Mouse (Mus musculus): ENCODE data around the gene Rhoq.

Rhoq gene

DNA sequence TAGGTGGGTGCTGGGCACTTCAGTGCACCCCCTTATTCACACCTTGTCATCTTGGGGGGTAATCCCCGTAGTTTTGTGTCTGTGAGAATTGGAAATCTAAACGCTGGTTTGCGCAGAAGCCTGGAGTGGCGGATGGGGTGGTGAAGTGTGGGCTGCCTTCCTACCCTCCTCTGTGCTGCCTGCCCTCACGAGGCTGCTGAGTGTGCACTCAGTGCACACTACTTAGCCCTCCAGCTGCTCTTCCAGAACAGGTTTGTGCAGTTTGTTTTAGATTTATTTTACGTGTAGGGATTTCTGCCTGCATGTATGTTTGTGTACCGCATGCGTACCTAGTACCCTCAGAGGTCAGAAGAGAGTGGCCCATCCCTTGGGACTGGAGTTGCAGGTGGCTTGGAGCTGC, 28.4 kb downstream of the Rhoq start:
- in situ Hi-C loops (cut with MboI), result no loop called here

DNA sequence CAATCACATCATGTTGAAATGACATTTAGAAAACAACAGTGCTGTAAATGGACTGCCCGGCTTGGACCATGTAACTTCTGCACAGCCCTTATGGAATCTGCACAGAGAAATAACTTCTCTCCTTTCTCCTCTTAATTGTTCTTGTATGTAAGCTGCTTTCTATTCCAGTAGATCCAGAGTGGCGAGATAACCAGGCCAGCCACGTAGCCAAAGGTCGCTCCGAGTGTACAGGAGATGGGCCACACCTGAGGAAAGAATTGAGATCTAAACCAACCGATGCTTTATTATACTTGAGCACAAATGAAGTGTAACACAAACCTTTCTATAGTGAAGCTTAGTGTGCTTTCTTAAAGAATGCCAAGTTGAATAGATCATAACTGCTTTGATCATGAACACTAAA, 34.4 kb downstream of the Rhoq start:
- in situ Hi-C loops (cut with MboI), result no loop called here

DNA sequence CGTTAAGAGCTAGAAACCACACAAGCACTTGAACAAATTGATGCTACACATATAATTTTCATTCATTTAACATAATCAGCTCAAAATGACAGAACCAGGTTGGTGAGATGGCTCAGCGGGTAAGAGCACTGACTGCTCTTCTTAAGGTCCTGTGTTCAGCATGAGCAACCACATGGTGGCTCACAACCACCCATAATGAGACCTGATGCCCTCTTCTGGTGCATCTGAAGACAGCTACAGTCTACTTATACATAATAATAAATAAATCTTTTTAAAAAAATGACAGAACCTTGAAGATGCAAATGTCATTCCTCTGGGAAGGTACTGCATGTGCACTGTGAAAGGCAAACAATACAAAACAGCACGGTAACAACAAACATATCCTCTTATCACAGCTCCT, 46.1 kb downstream of the Rhoq start:
- in situ Hi-C loops (cut with MboI), result no loop called here

- in situ Hi-C loops (cut with MboI), result no loop called here
Observed at GRCm38 (mm10) chr17:87011301-87012019, 48.6 kb downstream of the Rhoq start.

- in situ Hi-C loops (cut with MboI), result no loop called here
Observed at GRCm38 (mm10) chr17:87019692-87020091, 56.8 kb downstream of the Rhoq start.

- in situ Hi-C loops (cut with MboI), result loop anchor here (25.0 kb wide), 1 partner anchor 538 kb away; no protein-coding TSS in a partner anchor
Observed at GRCm38 (mm10) chr17:87024491-87025242, 61.8 kb downstream of the Rhoq start.

- in situ Hi-C loops (cut with MboI), result loop anchor here (25.0 kb wide), 1 partner anchor 537 kb away; no protein-coding TSS in a partner anchor
Observed at GRCm38 (mm10) chr17:87025269-87025949, 62.5 kb downstream of the Rhoq start, which contains the start of the genes Pigf and Cript. Gene Pigf (minus strand): TSS chr17:87025406. Gene Cript (plus strand): TSS chr17:87025550.

GRCm38 (mm10) chr17:87036141-87037073, 73.5 kb downstream of the Rhoq start:
- in situ Hi-C loops (cut with MboI), result loop anchor here (10.0 to 25.0 kb wide), 2 partner anchors 218 to 526 kb away; no protein-coding TSS in a partner anchor

DNA sequence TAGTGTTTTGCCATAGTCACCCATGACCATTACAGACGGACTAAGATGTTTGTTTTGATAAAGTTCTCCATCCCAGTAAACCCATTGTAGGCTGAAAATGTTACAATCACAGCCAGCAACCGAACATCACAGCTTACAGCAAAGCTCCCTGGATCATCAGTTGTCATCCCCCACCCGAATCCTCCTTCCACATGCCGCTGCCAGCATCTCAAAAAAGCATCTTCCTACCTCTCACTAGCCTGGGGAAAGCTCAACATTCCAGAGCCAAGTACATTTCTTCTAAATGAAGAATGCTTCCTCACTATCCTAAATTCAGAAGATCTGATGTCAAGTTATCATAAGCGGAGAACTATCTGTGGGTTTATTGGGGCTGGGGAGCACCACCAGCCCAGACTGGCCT, 75.6 kb downstream of the Rhoq start:
- in situ Hi-C loops (cut with MboI), result loop anchor here (10.0 to 25.0 kb wide), 2 partner anchors 216 to 524 kb away; no protein-coding TSS in a partner anchor

DNA sequence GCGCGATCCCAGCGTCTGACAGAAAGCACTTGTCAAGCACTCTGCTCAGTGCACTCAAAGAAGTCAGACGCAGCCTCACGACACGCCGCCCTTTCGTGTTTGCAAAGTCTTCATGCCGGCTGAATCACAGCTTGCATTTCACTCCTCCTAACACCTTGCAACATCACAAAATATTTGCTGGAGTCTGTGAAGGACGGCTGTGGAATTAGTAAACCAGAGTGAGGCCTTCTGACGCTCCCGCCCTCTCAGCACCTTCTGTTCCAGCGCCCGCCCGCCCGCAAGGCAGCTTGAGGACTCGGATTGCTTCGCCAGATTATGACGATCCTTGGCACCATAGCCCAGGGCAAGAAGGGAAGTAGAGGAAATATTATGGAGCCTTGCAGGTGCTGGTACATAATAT, 78.9 kb downstream of the Rhoq start:
- in situ Hi-C loops (cut with MboI), result loop anchor here (25.0 kb wide), 1 partner anchor 521 kb away; no protein-coding TSS in a partner anchor

DNA sequence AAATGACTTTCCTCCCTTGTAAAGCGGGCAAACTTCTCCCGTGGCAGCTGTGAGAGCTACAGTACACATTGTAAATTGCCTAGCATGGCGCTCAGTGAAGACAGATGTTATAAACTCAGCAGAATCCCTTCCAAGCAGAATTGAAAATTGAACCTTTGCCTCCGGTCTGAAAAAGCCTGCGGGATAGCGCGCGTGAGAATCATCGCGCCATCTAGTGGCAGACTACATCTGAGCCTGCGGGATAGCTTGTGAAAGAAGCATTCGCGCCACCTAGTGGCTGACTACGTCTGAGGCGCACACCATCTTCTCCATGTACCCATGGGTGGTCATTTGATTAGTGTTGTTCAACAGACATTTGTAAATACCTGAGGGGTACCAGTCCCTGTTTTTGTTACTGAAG, 81.5 kb downstream of the Rhoq start:
- in situ Hi-C loops (cut with MboI), result loop anchor here (25.0 kb wide), 1 partner anchor 518 kb away; no protein-coding TSS in a partner anchor

DNA sequence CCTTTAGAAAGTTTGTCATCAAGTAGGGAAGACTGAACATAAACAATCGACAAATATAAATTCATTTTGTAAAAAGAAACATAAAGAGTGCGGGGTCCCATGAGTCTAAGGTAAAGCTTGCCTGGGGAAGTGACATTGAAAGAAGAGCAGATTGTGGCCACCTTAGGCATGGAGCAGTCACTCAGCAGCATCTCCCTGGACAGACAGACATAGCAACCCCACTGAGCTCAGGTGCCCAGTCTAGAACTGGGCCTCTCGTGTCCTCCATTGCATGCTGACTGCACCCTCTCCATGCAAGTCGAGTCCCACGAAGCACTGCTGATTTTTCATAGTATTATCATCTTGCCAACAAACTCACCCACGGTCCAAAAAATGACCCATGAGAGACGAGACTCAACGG, 81.9 kb downstream of the Rhoq start:
- in situ Hi-C loops (cut with MboI), result loop anchor here (5.0 to 25.0 kb wide), 2 partner anchors 127 to 518 kb away; partner anchors contain the start of gene Tmem247

Data from mature B cell (primary cell).